ENCODE assay signal across 1 mouse cellular context in genomic region chr7:92724261-92724660, GRCm38 (mm10).
TF ChIP-seq lines count a peak whose summit lies in the region.

No protein-coding gene starts in this region.

TF ChIP-seq in MEL, 35 proteins besides CTCF, POLR2A, EP300 and RAD21:
- TF ChIP-seq ELF1 (IDR thresholded peaks at IDR 0.05; ENCODE audit: low read depth, low read length), result no peak
- TF ChIP-seq TBP (IDR thresholded peaks at IDR 0.05; ENCODE audit: low read depth, low read length), result no peak
- TF ChIP-seq POLR2AphosphoS2 (IDR thresholded peaks at IDR 0.05; ENCODE audit: low read length), result 0 out of 2 replicates have a peak, but pooled peaks have one; percentile 16
- no peak for TF ChIP-seq BHLHE40 (IDR thresholded peaks at IDR 0.05; ENCODE audit: borderline replicate concordance, low read depth, low read length)
